Mouse (Mus musculus) embryonic facial prominence, embryonic 13.5 days (tissue): Measurements from ENCODE around the gene Pax6. TPM values are rescaled to one million over a fixed set of nuclear protein-coding genes. Genes with fewer than 3 reads are reported as not detected.

Experiments
- ATAC-seq: fragments of 200-750 bp; cut with Nextera tagmentation; 2 replicates; pipeline ENCODE4 v1.8.0; 2017; ENCODE audit warnings: low read depth; ENCODE audit not compliant: insufficient number of reproducible peaks, insufficient read depth, low FRiP score, low TSS enrichment
- H3K27ac ChIP-seq: fragments of 300-500 bp; sonication (generic); 2 replicates; pipeline ENCODE4 v1.5.1; 2015; ENCODE audit warnings: moderate library complexity, mild to moderate bottlenecking, inconsistent platforms
- H3K27me3 ChIP-seq: fragments of 300-500 bp; sonication (generic); 2 replicates; pipeline ENCODE4 v1.6.1; 2015; ENCODE audit warnings: mild to moderate bottlenecking, inconsistent platforms
- H3K36me3 ChIP-seq: fragments of 300-500 bp; sonication (generic); 2 replicates; pipeline ENCODE4 v1.6.1; 2015; ENCODE audit warnings: mild to moderate bottlenecking, inconsistent platforms
- H3K4me1 ChIP-seq: fragments of 300-500 bp; sonication (generic); 2 replicates; pipeline ENCODE4 v1.6.1; 2015; ENCODE audit warnings: inconsistent platforms
- H3K4me2 ChIP-seq: fragments of 300-500 bp; sonication (generic); 2 replicates; pipeline ENCODE4 v1.6.1; 2015; ENCODE audit warnings: moderate library complexity, mild to moderate bottlenecking, inconsistent platforms
- H3K4me3 ChIP-seq: fragments of 300-500 bp; sonication (generic); 2 replicates; pipeline ENCODE4 v1.5.1; 2015; ENCODE audit warnings: mild to moderate bottlenecking, inconsistent platforms
- H3K9ac ChIP-seq: fragments of 300-500 bp; sonication (generic); 2 replicates; pipeline ENCODE4 v1.6.1; 2015; ENCODE audit warnings: mild to moderate bottlenecking, inconsistent platforms
- H3K9me3 ChIP-seq: fragments of 300-500 bp; sonication (generic); 2 replicates; pipeline ENCODE4 v1.6.1; 2016; ENCODE audit warnings: inconsistent platforms
- WGBS: fragments of 180-500 bp; shearing (Covaris S2); methylation state at CpG from one replicate; pipeline ENCODE4 v1.1.7; 2015; ENCODE audit warnings: mixed read lengths; 5-methylcytosine and 5-hydroxymethylcytosine counted together
- polyA plus RNA-seq: library from polyadenylated mRNA; unstranded; fragments of >200 nt; fragmentation: Nextera tagmentation; extraction: Ambion mirVana; gene quantifications from 2 replicates; pipeline ENCODE4 v1.2.1, GENCODE M21; 2015

Gene Pax6
- polyA plus RNA-seq, 1 experiment from 2014 or later: 1.6 TPM

DNA sequence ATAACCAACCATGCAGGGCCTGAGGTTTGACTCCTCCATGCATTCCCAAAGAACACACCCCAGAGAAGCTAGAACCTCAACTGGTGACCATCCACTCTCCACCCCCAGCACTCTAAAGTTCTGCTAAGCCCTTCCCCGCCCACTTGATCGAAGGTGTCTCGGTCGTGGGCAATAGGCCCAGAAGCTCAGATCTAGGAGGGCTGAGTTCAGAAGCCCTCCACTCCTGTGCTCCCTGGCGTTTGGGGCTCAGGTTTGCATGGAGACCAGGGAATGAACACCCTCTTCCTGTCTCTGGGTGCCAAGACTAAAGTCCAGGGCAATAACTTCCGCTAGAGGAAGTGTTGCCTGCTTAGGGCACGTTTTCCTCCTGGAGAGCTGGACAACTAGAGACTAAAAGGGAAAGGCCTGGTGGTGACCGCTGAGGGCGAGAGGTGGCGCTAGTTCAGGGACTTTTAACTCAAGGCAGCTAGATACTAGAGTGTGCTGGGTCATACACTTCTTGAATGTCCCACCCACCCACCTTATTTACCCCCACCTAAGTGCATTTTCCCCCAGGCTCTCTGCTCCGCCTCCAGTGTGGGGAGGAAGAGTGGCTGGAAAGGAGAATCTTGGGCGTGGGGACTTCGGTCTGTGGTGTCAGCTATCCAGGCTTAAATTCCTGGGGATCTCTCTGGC, 18.8 kb downstream of the Pax6 start:
- no peak overlapping the region for H3K27ac ChIP-seq
- no peaks in the 10 kb centered on the region for H3K9me3 ChIP-seq
- H3K4me3 ChIP-seq: peak overlapping the region; percentile 18; the same call in 1 of the 2 replicates
- 5% methylated on average over 13 of the region's 13 CpGs for WGBS
- no peaks in the 10 kb centered on the region for H3K36me3 ChIP-seq
- peak overlapping the region; percentile 21; the same call in 1 of the 2 replicates for H3K4me2 ChIP-seq
- H3K27me3 ChIP-seq: peaks cover 98% of the 10 kb centered on the region
- no peak overlapping the region for H3K9ac ChIP-seq
- peaks cover 18% of the 10 kb centered on the region for H3K4me1 ChIP-seq
- peak; percentile 49; the same call in 1 of the 2 replicates for ATAC-seq

DNA sequence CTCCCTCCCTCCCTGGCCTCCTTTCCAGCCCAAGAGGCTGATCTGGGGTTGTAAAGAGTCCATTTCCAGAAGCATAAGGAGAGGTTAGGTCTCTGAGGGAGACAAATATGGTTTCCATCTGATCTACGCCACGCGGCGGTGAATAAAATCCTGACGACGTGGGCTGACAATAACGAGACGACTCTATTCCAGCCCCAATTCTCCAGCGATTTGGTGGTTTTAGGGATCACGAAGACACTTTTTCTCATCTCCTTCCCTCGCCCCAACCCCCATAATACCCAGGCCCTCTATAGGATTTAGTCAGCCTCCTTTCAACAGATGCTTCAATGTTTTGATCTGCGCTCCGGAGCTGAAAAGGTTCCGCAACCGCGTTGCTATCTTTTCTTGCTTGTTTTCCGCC, 19.3 kb downstream of the Pax6 start:
- under 1% methylated on average over 17 of the region's 17 CpGs for WGBS
- no peak for ATAC-seq

DNA sequence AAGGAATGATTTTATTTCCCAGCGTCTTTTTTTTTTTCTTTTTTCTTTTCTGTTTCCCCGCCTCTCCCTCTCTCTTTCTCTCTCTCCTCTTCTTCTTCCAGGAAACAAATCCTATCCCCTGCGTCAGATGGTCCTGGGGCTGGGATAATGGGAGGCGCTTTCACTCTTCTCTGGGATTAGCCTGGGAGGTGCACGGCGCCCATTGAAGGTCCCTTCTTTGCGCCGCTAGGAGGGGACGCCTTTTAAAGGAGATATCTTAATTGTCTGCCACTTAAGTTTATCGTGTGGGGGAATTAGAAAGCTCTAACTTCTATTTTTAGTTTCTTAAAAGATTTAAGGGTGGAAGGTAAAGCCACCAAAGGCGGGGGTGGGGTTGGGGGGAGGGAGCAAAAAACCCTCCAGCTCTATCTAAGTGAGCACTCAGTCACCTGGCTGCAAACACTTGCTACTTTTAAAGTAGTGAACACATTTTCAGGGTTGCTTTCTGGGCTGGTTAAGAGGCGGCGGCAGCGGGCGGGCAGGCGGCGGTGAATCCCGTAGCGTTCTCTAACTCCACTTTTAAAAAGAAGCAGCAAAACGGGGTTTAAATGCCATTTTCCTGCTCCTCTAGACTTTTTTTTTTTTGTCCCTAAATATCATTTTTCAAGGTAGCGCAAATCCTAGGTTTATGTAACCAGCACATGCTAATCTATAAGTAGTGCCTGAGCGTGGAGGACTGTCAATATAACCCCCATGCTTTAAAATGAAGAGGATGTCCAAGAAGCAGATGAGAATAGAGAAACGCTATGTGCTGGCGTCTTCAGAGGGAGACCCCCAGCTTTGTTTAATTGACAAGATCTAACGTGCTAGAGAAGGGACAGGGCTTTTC, 20.0 kb downstream of the Pax6 start:
- Histone ChIP-seq H3K36me3 (no peaks in the 10 kb centered on the region), H3K4me2 (peak overlapping the region; percentile 21), H3K4me1 (peaks cover 18% of the 10 kb centered on the region), H3K9me3 (no peaks in the 10 kb centered on the region), H3K27me3 (peaks cover 97% of the 10 kb centered on the region), H3K27ac (no peak overlapping the region), H3K9ac (no peak overlapping the region), H3K4me3 (peak overlapping the region; percentile 18)
- ATAC-seq: no peak
- WGBS: 1% methylated on average over 25 of the region's 25 CpGs

More for the DNA sequence above, 19.3 kb downstream of the Pax6 start:
- H3K9me3 ChIP-seq: no peaks in the 10 kb centered on the region
- peak overlapping the region; percentile 21 for H3K4me2 ChIP-seq
- H3K4me1 ChIP-seq: peaks cover 18% of the 10 kb centered on the region
- H3K9ac ChIP-seq: no peak overlapping the region
- H3K27me3 ChIP-seq: peaks cover 98% of the 10 kb centered on the region
- H3K27ac ChIP-seq: no peak overlapping the region
- peak overlapping the region; percentile 18 for H3K4me3 ChIP-seq
- no peaks in the 10 kb centered on the region for H3K36me3 ChIP-seq

DNA sequence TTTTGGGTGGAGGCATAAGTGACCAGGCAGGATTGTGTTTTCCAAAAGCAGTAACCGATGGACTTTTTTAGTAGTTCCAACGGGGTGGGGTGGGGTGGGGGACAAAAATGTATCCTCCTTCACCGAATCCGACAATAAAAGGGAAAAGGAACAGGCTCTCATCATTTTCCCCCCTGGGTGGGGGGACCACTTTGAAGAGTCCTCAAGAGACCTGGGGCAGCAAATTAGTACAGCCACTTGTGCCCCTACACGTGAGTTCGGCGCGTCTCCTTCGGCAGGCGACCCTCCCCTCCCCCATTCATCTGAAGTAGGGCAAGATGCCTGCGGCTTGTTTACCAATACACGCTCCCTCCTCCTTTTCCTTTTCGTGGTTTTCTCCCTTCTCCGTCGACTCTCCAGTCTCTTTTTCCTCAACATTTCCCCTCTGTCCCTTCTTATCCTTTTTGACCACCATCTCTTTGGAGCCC, 20.6 kb downstream of the Pax6 start:
- WGBS: under 1% methylated on average over 15 of the region's 15 CpGs
- peaks cover 93% of the 10 kb centered on the region for H3K27me3 ChIP-seq
- H3K36me3 ChIP-seq: no peaks in the 10 kb centered on the region
- no peak overlapping the region for H3K27ac ChIP-seq
- peak overlapping the region; percentile 13; the same call in 1 of the 2 replicates for H3K4me3 ChIP-seq
- H3K4me1 ChIP-seq: peaks cover 18% of the 10 kb centered on the region
- no peak overlapping the region for H3K9ac ChIP-seq
- peak overlapping the region; percentile 38 for H3K4me2 ChIP-seq
- ATAC-seq: no peak
- H3K9me3 ChIP-seq: no peaks in the 10 kb centered on the region

DNA sequence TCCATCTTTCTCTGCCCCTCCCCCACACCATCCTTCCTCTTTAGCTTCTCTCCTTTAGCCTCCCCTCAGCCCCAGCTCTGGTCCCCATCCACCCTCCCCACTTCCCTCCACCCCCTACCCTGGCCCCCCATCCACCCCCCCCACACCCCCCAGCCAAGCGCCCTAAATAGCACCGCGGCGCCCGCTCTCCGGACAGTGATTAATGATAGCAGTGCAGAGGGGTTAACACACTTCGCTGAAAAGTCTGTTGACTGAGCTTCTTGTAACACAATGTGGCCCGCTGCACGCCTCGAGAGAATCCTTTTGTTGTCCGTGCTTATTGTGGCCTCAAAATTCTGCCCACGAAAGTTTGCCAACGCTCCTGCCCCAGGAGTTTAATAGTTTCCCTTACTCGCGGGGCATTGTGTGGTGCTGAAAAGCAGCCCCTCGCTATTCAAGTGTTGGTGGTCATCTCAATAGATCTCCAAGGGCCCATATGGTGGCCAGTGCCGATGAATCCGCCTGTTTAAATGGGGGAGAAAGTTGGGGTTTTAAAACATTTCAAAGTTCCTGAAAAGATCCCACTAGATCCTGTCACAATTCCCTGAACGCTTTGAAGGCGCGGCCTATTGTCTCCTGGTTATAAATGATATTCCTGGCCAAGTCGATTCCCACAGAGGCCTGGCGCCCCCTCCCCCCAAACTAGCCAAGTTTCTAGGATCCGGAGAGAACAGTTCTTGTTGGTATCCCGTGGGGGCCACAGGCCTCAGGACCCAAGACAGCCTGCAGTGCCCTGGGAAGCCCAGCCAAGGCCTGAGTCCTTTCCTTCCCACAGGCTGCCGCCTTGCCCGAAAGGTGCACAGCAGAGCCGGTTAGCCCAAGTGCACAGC, 21.3 kb downstream of the Pax6 start:
- Histone ChIP-seq H3K27ac (no peak overlapping the region), H3K9ac (no peak overlapping the region), H3K4me2 (peak overlapping the region; percentile 38; the same call in 1 of the 2 replicates), H3K9me3 (no peaks in the 10 kb centered on the region), H3K36me3 (no peaks in the 10 kb centered on the region), H3K4me1 (peaks cover 18% of the 10 kb centered on the region), H3K4me3 (0 out of 2 replicates have a peak overlapping the region, but pooled peaks have one; percentile 13), H3K27me3 (peaks cover 88% of the 10 kb centered on the region)
- WGBS: 6% methylated on average over 28 of the region's 28 CpGs
- no peak for ATAC-seq

DNA sequence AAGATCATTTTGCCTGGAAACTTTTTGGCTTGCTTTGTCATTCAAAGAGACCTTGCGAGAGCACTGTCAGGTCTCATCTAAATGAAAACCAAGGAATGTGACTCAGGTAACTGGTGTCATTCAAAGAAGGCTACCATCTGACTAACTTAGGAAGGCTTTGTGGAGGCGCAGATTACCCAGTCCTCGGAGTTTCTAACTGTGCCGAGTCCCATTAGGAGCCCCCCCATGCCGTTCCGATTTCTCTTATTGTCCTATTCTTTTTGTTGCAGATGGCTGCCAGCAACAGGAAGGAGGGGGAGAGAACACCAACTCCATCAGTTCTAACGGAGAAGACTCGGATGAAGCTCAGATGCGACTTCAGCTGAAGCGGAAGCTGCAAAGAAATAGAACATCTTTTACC, 22.6 kb downstream of the Pax6 start:
- Histone ChIP-seq H3K4me2 (no peak overlapping the region), H3K27me3 (peaks cover 75% of the 10 kb centered on the region), H3K4me3 (no peak overlapping the region), H3K36me3 (no peaks in the 10 kb centered on the region), H3K9me3 (no peaks in the 10 kb centered on the region), H3K9ac (no peak overlapping the region), H3K27ac (no peak overlapping the region), H3K4me1 (peaks cover 18% of the 10 kb centered on the region)
- 12% methylated on average over 10 of the region's 10 CpGs for WGBS
- no peak for ATAC-seq

DNA sequence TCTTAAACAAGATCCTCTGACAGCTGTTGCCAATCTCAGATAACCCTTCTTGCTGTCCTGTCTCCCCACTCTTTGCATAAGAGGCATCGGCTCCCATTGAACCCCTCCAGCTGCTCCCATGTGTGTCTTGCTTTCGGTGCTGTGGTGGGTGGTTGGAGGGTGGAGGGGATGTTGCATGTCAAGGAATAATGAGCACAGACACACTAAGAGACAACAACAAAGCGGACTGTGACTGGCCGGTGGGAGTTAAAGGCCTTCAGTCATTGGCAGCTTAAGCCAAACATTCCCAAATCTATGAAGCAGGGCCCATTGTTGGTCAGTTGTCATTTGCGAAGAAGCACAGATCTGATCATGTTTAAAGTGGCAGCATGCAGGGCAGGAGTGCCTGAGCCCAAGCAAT, 29.0 kb downstream of the Pax6 start:
- no peak for ATAC-seq
- 82% methylated on average over 5 of the region's 5 CpGs for WGBS
- H3K27me3 ChIP-seq: peaks cover 10% of the 10 kb centered on the region

DNA sequence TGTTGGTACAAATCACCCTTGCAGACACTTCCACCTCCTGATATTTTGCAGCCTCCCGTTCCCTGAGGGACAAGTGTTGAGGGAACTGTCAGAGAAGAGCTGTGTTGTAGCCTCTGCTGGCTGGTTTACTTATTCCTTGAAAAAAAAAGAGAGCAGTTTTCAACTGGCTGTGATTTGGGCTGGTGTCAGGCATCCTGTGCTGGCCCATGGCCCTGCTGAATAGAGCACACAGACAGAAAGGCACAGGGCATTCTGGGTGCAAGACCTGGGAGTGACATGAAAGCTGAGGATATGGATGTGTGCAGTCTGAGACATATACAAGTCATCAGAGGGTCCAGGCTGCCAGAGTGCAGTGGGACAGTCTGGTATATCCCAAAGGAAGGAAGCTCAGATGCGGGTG, 29.9 kb downstream of the Pax6 start:
- Histone ChIP-seq H3K9me3 (no peaks in the 10 kb centered on the region), H3K4me1 (no peaks in the 10 kb centered on the region), H3K4me3 (no peak overlapping the region), H3K27ac (no peak overlapping the region), H3K36me3 (peaks cover 3% of the 10 kb centered on the region; the same call in 1 of the 2 replicates), H3K27me3 (0 out of 2 replicates have a peak, but pooled peaks cover 2% of the 10 kb centered on the region), H3K9ac (no peak overlapping the region), H3K4me2 (no peak overlapping the region)
- no peak for ATAC-seq
- WGBS: 84% methylated on average over 2 of the region's 2 CpGs

More for the DNA sequence above, 29.0 kb downstream of the Pax6 start:
- Histone ChIP-seq H3K27ac (no peak overlapping the region), H3K4me2 (no peak overlapping the region), H3K36me3 (peaks cover 3% of the 10 kb centered on the region; the same call in 1 of the 2 replicates), H3K4me1 (no peaks in the 10 kb centered on the region), H3K4me3 (no peak overlapping the region), H3K9ac (no peak overlapping the region), H3K9me3 (no peaks in the 10 kb centered on the region)

DNA sequence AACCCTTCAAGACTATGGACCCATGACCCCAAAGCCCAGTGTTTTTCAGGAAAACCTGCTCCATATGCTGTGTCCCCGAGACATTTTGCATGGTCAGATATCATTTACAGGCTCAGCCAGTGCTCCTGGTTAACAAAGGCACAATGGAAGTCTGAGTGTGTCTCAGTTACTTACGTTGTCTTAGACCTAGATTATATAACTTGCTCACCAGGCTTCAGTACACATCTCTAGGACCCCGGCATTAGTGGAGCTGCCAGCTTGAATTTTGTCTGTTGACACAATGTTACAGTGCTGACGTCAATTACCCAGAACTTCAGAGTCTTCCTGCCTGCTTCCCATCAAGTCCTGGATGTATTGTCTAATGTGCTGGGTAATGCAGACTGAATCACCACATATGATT, 33.1 kb downstream of the Pax6 start:
- WGBS: 43% methylated on average over 4 of the region's 4 CpGs
- H3K36me3 ChIP-seq: peaks cover 3% of the 10 kb centered on the region; the same call in 1 of the 2 replicates

DNA sequence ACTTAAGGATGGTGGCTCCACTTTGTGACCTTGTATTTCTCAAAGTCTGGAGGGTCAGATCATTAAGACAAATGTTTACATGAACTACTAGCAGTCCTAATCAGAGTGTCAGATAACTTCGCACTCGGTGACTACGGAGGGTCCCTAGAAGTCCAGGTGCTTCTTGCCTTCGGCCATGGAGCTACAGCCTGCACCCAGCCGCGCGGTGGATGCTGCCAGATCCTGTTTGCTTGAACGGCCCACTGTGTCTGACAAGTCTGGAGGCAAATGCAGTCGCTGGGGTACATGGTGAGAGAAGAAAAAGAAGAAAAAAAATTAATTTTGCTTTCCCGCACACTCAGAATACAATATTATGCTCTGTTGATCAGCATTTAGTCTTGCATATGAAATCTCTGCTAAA, 33.9 kb downstream of the Pax6 start:
- Histone ChIP-seq H3K27ac (no peak overlapping the region), H3K4me1 (0 out of 2 replicates have a peak, but pooled peaks cover 4% of the 10 kb centered on the region), H3K9ac (no peak overlapping the region), H3K9me3 (no peaks in the 10 kb centered on the region), H3K36me3 (peaks cover 3% of the 10 kb centered on the region; the same call in 1 of the 2 replicates), H3K27me3 (no peaks in the 10 kb centered on the region), H3K4me2 (no peak overlapping the region), H3K4me3 (no peak overlapping the region)
- WGBS: 79% methylated on average over 10 of the region's 10 CpGs
- ATAC-seq: no peak

More for the DNA sequence above, 33.1 kb downstream of the Pax6 start:
- H3K4me2 ChIP-seq: no peak overlapping the region
- 0 out of 2 replicates have a peak, but pooled peaks cover 4% of the 10 kb centered on the region for H3K4me1 ChIP-seq
- H3K9me3 ChIP-seq: no peaks in the 10 kb centered on the region
- no peak overlapping the region for H3K27ac ChIP-seq
- H3K27me3 ChIP-seq: no peaks in the 10 kb centered on the region
- no peak for ATAC-seq
- H3K9ac ChIP-seq: no peak overlapping the region
- H3K4me3 ChIP-seq: no peak overlapping the region

DNA sequence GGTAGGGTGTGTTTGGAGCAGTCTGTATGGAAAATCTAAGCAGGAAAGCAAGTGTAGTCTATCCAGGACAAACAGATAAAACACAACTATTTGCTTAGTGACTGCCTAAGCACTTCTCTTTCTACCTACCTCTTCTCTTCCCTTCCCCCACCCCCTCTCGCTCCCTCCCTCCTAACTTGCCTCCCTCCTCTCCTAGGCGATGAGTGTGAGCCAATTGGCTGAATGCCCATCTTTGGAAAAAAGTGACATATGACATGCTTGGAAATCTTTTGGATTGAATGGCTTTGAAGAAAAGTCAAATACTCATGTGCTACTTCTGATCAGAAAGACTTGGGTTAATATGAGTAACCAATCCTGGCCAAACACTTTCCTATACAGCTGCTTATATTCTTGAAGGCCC, 36.6 kb downstream of the Pax6 start:
- 0 out of 2 replicates have a peak, but pooled peaks cover 8% of the 10 kb centered on the region for H3K4me1 ChIP-seq
- H3K27me3 ChIP-seq: no peaks in the 10 kb centered on the region
- H3K4me2 ChIP-seq: no peak overlapping the region
- no peak overlapping the region for H3K27ac ChIP-seq
- no peak overlapping the region for H3K9ac ChIP-seq
- ATAC-seq: no peak
- peaks cover 3% of the 10 kb centered on the region; the same call in 1 of the 2 replicates for H3K36me3 ChIP-seq
- H3K9me3 ChIP-seq: no peaks in the 10 kb centered on the region
- no peak overlapping the region for H3K4me3 ChIP-seq
- WGBS: 67% methylated on average over 2 of the region's 2 CpGs
